Mouse (Mus musculus) kidney, postnatal 25 days (tissue): ENCODE data around the gene Tbce.
A peak's percentile ranks its signal among the peaks of the same experiment; 100 is the strongest.

Source experiments
- DNase-seq, 2 experiments: peaks; one replicate each; pipeline ENCODE4 v3.0.0; 2021; ENCODE audit warnings: mixed read lengths in 2 of 2

Tbce gene

DNA sequence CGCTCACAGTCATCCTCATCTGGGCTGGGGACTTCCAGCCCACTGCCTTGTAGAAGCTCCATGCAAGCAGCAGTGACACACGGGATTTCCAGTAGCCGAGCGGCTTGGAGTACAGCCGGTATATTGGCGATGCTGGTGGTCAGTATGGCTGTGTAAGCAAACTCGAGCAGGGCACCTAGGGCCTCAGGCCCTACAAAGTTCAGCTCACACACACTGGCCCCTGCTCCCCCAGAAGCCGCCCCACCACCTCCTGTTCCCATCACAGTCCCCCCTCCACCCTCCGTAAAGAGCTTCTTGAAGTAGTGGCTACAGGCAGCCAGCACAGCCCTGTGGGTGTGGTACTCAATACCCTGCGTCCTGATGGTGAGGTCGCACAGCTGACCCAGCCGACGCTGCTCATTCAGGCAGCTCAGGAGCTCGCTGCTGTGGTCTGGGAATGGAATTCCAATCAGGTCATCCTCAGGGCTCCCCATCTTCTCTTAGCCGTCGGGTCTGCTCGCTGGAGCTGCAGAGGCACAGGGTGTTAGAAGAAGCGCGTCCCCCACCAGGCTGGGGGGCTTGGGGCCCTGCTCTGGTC is 74.0 kb downstream of the Tbce start:
- no peak for DNase-seq

DNA sequence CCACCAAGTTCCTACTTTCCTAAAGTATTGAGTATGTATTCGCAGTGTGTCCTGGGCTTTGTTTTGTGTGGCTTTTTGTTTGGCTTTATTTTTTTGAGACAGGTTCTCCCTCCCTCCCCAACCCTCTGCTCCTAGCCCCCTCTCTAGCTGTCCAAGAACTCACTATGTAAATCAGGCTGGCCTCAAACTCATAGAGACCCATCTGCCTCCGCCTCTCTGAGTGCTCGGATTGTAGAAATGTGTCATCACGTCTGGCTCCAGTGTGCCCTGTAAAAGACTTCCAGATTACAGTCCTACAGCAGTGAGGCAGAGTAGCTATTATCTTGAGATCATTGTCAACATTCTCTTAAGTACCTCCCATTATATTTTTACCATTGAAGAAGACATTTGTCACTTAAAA is 78.4 kb downstream of the Tbce start:
- no peak for DNase-seq

DNA sequence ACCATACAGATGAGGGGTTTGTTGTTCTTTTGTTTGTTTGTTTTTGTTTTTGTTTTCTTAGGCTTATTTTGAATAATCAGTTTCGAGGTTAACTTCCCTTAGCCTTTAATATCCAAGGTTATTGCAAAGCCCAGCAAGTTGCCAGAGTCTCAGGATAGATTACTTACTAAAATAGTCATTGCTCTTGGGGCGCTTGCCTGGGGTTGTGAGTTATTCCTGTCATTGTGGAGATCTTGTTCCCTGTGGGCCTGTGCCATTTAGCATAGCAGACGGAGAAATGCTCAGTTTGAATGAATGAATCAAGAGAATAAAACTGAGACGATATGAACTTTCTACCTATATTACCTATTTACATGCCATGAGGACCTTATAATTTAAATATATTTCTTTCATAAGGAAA is 79.2 kb downstream of the Tbce start:
- DNase-seq: no peak

DNA sequence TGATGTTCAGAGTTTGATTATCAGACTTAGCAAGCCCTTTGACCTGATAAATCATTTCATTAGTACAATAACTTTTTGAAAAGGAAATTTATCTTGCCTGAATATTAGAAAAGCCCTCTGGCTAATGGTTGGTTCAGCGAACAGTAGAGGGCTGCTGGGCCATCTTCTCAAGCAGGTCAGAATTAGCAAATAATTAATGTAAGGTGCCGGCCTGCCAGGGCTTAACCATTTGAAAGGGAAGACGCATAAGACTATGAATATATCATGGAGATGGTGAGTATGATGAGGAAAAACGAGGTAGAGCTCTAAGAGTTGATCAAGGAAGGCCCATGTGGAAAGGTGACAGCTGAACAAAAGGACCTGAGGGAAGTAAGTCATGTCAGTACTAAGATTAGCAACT is 82.8 kb downstream of the Tbce start:
- peak in 1 of 2 experiments; percentile 33 for DNase-seq

DNA sequence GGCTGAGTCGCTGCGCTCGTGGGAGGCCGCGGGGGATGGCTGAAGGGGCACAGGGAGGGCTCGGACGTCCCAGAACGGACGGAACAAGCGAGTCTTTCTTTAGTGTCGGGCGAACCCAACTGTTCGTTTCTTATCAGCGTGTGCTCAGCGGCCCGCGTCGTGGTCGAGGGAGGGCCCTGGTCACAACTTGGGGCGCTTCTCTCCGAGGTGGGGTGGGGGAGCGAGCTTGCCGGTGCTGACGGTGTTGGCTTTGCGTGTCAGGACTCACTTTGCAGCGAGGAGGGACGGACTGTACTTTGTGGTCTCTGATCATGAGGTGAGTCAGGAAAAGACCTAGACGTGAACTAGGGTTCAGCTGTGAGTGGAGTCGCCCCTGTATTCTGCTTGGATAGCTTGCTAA is 84.5 kb downstream of the Tbce start:
- peak; percentile 40 to 63 for DNase-seq

DNA sequence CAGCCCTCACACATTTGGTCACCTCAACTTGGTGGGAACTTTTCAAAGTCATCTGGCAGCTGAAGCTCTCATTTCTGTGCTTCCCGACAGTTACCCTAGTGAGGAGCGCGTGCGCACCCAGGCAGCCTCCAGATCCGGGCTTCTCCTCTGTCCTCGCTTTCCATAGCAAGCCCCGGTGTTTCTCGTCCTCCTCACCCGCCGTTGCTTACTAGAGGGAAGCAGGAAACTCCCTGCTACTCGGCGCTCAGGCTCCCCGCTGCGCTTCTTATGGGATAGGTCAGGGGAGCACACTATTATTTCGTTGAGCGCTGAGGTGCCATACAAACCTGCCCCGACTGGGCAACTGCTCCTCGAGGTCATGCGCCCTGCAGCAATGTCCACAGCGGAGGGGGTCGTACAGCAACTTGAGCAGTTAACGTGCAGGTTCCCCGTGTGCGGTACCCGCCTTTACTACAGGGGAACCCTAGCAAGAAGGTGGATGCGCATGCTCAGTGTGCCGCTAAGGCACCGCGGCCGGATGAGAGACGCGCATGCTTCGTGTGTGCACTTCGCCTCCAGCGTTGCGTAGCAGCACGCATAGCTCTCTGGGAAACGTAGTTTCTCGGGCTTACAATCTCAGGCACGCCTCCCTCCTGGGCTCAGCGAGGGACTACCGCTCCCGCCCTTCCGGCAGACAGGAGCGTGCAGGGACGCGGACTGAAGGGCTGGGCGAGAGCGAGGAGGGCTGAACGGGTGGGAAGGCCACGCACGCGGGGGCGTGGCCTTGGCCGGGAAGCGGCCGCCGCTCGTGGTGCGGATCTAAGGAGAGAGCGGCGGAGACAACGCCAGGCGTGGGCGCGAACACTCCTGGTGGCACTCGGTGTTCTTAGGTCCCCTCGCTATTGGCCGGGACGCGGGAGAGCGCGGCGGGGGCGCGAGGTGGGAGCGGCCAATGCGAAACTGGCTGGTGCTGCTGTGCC is 85.3 kb downstream of the Tbce start, which contains the start of gene B3galnt2:
Gene B3galnt2, plus strand, starts transcription at position 596 of the 959 bp plus-strand sequence.
- peak; percentile 97 to 99 for DNase-seq
